Mouse (Mus musculus) embryo, embryonic 11 days (tissue): Measurements from ENCODE around the gene Grhl3.
"Not testable (repeated sequence)": the region's sequence is repeated elsewhere in the genome, so short reads cannot be mapped to it uniquely, and the experiment has no call there.

Experiments
- DNase-seq: peaks from one replicate; pipeline ENCODE4 v3.0.0-alpha.2; 2015

The Grhl3 gene

DNA sequence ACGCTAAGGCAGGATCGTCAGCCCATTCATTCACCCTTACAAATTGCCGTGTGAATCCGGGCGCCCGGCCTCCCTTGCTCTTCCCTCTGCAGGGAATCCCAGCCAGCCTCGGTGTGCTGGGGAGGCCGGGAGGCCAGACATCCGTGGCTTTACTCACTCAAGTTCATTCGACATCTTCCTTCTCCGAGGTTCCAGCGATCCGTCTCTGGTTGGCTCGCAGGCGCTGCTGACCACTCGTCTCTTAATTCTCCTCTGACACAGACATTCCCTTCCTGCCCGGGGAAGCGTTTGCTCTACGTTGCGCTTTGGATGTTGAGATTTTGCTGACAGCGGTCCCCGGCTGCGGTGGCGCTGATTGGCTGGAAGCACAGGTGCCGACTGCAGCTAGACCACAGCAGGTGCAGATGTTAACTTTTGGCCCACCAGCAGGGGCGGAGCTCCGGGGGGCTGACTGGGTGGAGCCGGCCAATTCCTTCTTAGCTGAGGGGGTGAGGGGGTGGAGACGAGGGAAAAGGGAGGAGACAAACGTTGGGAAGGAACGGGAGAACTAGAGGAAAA lies at the start of gene Grhl3:
TSS of gene Grhl3 (minus strand) at position 380 of the 558 bp plus-strand sequence.
- peak; percentile 61 for DNase-seq

- no peak for DNase-seq
These were observed 48.9 kb upstream of the Grhl3 start for GRCm38 (mm10) chr4:135622290-135622689.

- no peak for DNase-seq
These were observed 47.0 kb upstream of the Grhl3 start for GRCm38 (mm10) chr4:135620461-135620860.

DNA sequence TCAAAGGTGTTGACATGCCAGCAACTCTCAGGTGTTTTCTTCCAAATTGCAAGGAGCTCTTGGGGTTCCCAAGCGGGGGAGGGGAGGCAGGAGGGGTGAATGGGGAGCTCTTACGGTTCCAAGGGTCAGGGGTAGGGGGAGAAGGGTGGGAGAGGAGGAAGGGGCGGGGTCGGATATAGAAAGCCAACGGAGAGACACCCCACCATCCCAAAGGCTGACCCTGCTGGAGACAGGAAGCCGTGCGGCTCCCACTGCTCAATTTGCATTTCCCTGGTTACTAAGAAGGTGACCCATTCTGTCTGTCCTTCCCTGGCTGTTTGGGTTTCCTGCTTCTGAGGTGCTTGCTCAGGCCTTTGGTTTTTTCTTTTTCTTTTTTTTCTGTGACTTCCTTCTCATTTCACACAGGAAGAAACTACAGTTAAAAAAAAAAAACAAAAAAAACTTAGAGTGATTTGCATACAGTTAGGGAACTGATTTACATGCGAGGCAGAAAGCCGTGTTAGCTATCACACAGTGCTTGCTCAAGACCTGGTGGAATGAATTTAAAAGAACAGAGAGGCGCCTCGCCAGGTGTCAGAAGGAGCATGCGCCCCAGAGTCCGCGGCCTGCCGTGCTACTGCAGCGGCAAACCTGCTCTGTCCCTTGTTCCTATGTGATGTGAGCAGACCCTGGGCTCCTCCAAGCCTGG lies 44.5 kb upstream of the Grhl3 start:
- peak; percentile 21 for DNase-seq

DNA sequence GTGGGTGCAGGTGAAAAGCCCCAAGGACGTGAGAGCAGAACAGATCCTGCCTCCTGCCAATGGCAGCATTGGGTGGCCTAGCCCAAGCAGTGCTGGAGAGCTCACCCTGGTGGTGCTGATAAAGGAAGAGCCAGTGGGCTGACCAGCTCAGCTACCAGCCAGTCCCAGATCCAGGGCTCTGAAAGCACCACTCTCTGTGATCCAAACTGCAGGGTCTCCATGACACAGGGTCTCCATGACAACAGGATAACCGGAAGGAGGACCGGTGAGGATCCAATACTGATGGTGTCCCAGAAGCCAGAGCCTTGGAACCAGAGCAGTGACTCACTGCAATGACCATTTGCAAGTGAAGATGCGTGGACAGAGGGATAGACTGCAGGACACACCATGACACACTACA lies 43.6 kb upstream of the Grhl3 start:
- DNase-seq, result no peak

DNA sequence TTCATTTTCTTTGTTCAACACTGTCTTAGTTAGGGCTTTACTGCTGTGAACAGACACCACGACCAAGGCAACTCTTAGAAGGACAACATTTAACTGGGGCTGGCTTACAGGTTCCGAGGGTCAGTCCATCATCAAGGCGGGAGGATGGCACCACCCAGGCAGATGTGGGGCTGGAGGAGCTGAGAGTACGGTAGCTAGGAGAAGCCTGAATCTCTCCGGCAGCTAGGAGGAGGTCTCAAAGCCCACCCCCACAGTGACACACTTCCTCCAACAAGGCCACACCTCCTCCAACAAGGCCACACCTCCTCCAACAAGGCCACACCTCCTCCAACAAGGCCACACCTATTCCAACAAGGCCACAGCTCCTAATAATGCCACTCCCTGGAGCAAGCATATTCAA lies 41.9 kb upstream of the Grhl3 start:
- DNase-seq, result not testable (repeated sequence)

DNA sequence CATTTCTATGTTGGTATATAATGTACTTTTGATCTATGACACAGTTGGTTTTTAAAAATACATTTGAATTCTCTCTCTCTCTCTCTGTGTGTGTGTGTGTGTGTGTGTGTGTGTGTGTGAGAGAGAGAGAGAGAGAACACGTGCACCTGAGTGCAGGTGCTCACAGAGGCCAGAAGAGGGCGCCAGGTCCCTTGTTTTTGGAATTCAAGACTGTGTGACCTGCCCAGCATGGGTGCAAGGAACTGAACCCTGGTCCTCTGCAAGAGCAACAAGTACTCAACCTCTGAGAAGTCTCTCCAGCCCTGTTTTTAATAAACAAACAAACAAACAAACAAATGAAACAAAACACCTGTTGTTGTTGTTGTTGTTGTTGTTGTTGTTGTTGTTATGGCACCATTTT lies 36.6 kb upstream of the Grhl3 start:
- no peak for DNase-seq

DNA sequence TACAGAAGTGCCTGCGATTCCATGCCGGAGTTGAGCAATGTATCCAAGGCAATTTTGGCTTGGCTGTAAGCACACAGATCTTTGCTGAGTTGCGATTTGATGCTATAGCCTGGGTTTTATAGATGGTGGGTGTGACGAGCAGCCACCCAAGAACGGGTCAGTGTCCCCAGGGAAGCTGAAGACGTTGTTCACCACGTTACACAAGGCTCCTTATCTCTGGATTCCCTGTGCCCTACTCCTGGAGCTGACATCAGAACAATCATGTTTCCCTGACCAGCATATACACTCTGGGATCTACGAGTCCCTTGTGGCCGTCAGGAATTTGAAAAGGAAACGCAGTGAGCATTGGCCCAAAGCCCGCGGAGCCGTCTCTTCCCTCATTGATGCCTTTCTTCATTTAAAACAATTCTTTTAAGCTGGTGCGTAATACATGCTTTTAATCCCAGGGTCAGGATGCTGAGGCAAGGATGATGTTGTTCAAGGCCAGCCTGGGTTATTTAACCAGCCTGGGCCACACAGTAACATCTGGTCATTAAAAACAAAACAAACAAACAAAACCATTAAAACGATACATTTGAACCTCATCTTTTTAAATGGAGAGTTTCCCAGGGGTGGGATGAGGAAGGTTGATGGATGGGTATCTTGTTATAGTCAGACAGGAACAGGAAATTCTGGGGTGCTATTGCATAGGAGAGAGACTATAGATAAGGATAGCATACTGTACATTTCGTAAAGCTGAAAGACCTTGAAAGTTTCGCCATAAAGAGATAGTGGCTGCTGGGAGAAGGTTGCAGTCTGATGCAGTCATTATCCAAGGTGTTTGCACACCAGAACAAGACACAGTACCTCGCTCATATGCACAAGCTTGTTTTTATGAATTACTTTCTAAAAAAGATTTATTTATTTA lies 34.8 kb upstream of the Grhl3 start:
- DNase-seq, result no peak

DNA sequence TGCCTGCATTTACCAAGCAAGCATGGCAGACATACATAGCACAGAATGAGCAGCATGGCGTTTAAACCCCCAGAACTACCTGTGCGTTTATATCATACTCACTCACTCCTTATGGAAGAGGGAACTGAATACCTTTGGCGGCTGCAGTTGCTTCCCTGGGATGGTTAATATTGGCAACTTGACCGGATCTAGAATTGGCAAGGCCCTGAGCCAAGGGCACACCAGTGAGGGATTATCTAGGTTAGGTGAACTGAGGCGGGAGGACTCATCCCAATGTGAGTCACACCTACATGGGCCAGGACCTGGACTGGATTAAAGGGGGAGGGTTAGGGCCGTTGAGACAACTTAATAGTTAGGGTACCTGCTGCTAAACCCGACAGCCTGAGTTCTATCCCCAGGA lies 32.8 kb upstream of the Grhl3 start:
- no peak for DNase-seq

- DNase-seq, result no peak
These were observed 28.1 kb upstream of the Grhl3 start for GRCm38 (mm10) chr4:135601530-135601929.

DNA sequence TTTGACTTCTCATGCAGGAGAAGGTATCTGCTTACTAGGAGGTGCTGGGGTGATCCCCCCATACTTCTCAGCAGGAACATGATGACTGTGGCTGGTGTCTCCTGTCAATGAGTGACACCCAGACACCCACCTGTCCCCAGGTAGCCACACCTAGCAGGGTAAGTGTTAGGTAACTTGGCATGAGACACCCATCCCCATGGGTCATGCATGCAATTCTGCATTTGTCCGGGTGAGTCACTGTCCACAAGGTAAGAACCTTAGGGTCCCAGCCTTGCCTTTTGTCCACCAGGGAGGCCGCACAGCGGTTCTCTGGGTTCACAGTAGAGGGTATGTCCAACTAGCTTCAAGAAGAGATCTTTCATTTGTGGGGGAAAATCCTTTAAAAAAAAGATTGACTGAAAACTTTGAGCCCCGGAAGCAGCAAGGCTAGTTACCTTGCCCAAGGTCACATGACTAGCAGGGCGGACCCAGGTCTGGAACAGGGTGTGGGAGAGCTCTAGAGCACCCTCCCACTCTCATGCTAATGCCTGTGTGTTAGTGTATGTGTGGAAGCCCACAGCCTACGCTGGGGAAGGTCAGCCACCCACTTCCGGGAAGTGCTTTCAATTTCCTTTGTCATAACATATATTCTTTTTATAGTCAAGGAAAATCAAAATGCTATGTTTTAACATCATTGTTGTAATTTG lies 26.2 kb upstream of the Grhl3 start:
- DNase-seq, result no peak

GRCm38 (mm10) chr4:135598998-135599397 lies 25.6 kb upstream of the Grhl3 start:
- no peak for DNase-seq

DNA sequence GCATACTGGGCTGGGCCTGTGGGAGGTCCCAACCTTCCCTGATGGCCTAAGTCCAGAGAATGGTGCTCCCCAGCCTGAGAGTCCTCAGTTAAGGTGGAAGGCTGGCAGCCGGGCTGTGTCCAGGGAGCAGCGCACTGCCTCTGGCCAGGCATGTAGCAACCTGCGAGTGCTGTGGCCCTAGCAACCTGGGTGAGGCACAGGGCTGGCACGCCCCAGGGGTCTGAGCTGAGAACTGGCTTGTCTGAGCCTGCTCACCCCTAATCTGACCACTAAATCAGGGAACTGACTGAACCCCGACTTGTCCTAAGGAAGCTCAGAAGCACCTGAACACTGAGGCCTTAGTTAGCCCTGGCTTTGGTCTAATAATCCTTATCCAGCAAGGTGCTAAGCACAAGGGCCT lies 24.1 kb upstream of the Grhl3 start:
- no peak for DNase-seq

DNA sequence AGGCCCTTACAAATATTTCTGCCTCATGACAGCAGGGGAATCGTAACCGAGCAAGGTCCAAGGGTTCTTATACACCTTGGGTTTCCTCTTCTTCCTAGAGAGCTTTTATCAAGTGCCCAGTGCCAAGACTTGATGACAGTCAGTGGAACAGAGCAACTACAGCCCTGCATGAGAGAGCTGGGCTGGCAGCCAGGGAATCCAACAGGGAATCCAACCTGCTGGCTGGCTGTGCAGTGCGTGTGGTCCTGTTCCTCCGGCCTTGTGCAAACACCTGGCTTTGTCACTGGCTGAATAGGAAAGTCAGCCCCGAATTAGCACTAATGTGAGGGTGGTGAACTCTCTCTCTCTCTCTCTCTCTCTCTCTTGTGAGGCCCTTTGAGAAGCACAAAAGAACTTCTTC lies 22.5 kb upstream of the Grhl3 start:
- no peak for DNase-seq

GRCm38 (mm10) chr4:135591610-135592304 lies 18.3 kb upstream of the Grhl3 start:
- DNase-seq, result no peak

- no peak for DNase-seq
These were observed 17.7 kb upstream of the Grhl3 start for GRCm38 (mm10) chr4:135591086-135591485.

GRCm38 (mm10) chr4:135584838-135585237 lies 11.4 kb upstream of the Grhl3 start:
- DNase-seq, result no peak

DNA sequence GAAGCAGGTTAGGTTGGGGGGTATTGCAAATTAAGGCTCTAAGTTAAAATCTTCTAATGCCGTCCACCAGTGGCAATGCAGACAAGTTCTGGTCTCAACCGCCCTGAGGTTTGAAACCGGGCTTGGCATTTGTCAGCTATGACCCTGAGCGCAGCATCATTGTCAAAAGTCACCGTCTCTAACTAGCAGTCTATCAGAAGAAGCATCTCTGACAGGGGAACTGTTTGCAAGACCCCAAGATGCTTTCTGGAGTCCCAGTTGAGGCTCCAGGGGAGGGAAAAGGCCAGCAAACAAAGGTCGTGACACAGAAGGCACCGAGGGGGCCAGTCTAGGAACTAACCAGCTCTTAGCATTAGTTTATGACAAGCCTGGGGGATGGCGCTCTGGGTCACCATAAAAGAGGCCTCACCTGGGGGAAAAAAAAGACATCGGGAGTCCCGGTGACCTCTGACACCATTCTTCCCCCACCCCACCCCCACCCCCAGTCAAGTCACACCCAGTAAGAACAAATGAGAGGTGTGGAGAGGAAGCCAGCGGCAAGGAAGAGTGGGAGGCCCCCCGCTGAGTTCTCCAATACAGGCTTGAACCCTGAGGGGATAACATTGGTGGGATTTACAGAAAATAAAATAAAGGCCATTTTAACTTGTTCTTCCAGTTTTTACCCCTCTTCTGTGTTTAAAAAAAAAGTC lies 7.9 kb upstream of the Grhl3 start:
- DNase-seq, result no peak

- no peak for DNase-seq
These were observed 6.3 kb upstream of the Grhl3 start for GRCm38 (mm10) chr4:135579695-135580094.

- no peak for DNase-seq
These were observed 5.1 kb upstream of the Grhl3 start for GRCm38 (mm10) chr4:135578490-135578889.

DNA sequence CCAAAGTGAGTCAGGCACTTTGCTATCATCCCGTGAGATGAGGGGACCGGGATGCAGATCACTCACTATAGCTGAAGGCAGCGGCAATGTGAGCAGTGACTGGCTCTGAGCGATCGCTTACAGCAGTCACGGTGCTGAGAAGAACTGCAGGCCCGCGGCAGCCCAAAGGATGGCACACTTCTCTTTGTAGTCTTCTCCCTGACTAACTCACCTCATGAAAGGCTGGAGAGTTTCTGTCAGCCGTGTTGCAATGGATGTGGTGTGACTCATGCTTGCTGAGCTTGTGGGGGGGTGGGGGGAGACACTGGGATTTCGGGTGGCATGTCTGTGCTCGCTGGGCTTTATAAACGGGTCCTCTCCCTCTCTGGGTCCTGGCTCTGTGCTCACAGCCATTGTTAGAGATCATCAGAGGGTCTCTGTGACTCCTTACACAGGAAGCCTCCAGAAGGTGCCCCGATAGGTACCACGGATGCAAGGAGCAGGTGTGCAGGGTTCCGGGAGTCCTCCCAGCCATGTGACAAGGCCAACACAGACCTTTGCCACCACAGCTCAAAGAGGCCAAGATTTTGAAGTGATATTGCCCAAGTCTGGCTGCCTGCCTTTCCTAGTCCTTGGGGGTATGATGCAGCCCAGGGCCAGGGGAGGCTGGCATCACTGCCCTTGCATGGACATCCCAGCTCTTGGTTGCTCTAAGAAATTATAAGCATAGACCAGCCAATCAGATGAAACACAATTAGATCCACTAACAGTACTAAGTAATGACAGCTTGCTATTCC lies 2.1 kb upstream of the Grhl3 start:
- DNase-seq, result no peak
